Mouse (Mus musculus) central nervous system, embryonic 18 days (tissue): ENCODE results near the gene Olfr131. TPM values are rescaled to one million over a fixed set of nuclear protein-coding genes. Genes with fewer than 3 reads are reported as not detected.

Experiments
- polyA plus RNA-seq: library from polyadenylated mRNA; depleted of rRNA; stranded (reverse); fragments of >200 nt; gene quantifications from 2 replicates; pipeline ENCODE4 v1.2.3, GENCODE M21; 2012; rRNA removed

The Olfr131 gene
- polyA plus RNA-seq: not detected in 2 replicates

DNA sequence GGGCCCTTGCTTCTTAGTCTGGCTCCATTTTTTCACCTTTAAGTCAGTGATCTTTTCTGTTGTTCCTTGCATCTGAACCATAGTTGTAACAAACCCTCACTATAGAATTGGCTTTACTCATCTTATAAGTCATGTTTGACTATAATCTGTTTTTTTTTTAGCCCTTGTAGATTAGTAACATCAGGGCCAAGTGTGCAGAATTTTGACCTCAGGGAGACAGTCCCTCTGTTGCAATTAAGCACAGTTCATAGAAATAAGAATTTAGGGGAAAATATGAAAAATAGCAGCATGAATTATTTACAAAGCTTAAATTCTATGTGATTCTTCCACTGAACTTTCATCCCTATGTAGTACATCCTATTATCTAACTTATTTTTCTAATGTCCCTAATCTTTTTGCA lies at the start of gene Olfr131:
Gene Olfr131, minus strand, starts transcription at position 101 of the 400 bp plus-strand sequence.

DNA sequence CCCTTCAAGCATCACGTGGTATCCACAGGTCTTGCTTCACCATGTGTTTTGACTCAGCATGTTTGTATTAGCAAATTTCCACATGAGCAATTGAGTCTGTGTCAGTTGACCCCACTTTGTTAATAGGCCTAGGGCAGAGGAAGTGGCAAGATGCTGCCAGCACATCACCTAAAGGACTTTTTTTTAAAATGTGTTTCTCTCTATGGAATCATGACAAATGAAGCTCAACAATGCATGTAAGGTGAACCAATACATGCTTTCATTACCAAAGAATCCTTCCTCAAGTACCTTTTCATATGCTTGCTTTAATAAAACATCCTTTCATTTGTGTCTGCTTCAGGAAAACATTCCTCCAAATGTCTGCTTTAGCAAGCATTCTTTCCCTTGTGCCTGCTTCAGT lies 45.9 kb upstream of the Olfr131 start, which contains the start of gene Olfr132:
Gene Olfr132, minus strand, starts transcription at position 101 of the 400 bp plus-strand sequence.

DNA sequence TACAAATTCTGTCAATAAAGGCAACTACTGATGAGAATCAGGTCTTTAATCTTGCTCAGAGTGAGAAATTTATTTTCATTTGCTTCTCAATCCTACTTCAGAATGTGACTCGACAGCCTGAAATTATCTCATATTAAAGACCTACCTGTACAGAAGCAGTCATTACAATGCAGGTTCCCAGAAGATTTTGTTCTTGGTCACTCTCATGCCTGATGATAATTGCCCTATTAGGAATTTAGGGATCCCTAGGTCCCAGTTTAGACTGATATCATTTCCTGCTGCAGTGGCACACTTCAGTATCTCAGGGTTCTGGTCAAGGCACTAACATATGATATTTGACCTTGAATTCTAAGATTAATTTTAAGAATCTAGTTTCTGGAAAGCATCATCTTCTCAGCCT lies 24.9 kb downstream of the Olfr131 start, which contains the start of gene Olfr130:
Gene Olfr130, plus strand, starts transcription at position 301 of the 400 bp plus-strand sequence.

DNA sequence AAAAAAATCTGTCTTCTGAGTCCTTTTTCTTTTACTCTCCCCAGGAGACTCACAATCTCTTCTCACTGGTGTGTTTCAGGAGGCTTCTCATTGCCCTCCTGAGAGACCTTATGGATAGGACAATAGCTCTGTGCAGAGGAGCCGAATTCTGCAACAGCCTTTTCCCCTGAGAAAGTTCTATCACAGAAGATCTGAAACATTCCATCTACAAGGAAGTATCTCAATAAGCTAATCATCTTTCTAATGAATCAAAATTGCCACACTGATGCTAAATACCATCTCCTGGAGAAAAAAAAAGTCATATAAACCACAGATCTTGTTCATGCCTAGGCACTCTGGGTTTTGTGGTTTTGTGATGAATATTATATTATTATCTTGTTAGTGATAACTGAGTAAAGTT lies 28.5 kb downstream of the Olfr131 start, which contains the start of gene Olfr129:
Gene Olfr129, minus strand, starts transcription at position 101 of the 400 bp plus-strand sequence.

Other genes starting within 250 kb of the Olfr131 start
- gene Olfr126, start 241.2 kb downstream of the Olfr131 start, polyA plus RNA-seq: not detected in 2 replicates
- not detected in 2 replicates for gene Olfr127, start 188.3 kb downstream of the Olfr131 start, polyA plus RNA-seq
- gene Olfr128, start 168.1 kb downstream of the Olfr131 start, polyA plus RNA-seq: not detected in 2 replicates
- gene Olfr761, start 135.6 kb downstream of the Olfr131 start, polyA plus RNA-seq: not detected in 2 replicates
- gene Olfr129, start 28.6 kb downstream of the Olfr131 start, polyA plus RNA-seq: not detected in 2 replicates
- gene Olfr130, start 24.8 kb downstream of the Olfr131 start, polyA plus RNA-seq: not detected in 2 replicates
- not detected in 2 replicates for gene Olfr132, start 45.8 kb upstream of the Olfr131 start, polyA plus RNA-seq
- gene Olfr133, start 56.6 kb upstream of the Olfr131 start, polyA plus RNA-seq: not detected in 2 replicates
- gene Olfr134, start 82.7 kb upstream of the Olfr131 start, polyA plus RNA-seq: not detected in 2 replicates
- not detected in 2 replicates for gene Olfr135, start 115.6 kb upstream of the Olfr131 start, polyA plus RNA-seq
- gene Olfr138, start 172.3 kb upstream of the Olfr131 start, polyA plus RNA-seq: not detected in 2 replicates
- gene Olfr137, start 218.9 kb upstream of the Olfr131 start, polyA plus RNA-seq: not detected in 2 replicates
- not detected in 2 replicates for gene Olfr136, start 241.1 kb upstream of the Olfr131 start, polyA plus RNA-seq